Mouse (Mus musculus) A20 (cell line): ENCODE data around the gene Mef2a.
"Not testable (repeated sequence)": the region's sequence is repeated elsewhere in the genome, so short reads cannot be mapped to it uniquely, and the experiment has no call there.

ENCODE experiments used
- DNase-seq: peaks from one replicate; pipeline ENCODE4 v3.0.0-alpha.2; 2011; ENCODE audit warnings: low read depth, low spot score

Mef2a gene

DNA sequence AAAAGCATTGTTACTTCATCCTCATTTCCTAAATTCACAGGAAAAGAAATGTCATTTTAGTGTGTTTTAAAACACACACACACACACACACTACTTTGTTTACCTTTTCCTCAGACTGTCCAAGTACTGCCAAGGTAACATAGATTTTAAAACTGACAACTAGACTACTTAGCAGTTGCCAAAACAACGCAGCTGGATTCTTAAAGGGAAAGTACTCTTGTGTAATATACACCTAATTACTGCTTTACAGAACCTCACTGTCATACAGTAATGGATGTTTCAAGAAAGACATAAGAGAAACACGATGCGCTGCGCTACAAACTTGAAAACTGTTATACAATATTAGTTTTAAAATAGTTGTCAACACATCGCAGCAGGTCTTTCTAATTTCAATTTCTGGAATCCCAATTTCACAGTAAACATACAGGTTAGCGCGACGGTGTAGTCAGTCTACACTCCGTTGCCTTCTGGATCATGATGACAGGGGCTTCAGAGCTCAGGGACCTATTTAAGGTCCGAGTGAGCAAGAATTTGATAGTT is 1.2 kb downstream of the Mef2a start:
- DNase-seq = peak; percentile 69

GRCm38 (mm10) chr7:67369645-67370044 is 3.0 kb downstream of the Mef2a start:
- DNase-seq = peak; percentile 40

GRCm38 (mm10) chr7:67368394-67368793 is 4.3 kb downstream of the Mef2a start:
- DNase-seq = peak; percentile 52

DNA sequence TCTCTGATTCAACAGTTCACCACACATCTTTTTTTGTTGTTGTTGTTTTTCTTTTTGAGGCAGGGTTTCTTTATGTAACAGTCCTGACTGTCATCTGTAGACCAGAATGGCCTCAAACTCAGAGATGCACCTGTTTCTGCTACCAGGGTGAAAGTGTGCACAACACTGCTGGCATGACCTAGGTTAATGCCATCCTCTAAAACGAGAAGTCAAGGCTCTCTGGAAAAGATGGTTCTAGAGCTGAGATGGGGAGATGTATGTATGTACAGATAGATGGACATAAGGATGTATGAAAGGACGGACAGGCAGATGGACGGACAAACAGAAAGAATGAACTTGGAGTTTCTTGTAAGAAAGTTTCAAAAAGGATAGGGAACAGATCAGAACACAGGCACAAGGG is 12.1 kb downstream of the Mef2a start:
- DNase-seq = peak; percentile 54

DNA sequence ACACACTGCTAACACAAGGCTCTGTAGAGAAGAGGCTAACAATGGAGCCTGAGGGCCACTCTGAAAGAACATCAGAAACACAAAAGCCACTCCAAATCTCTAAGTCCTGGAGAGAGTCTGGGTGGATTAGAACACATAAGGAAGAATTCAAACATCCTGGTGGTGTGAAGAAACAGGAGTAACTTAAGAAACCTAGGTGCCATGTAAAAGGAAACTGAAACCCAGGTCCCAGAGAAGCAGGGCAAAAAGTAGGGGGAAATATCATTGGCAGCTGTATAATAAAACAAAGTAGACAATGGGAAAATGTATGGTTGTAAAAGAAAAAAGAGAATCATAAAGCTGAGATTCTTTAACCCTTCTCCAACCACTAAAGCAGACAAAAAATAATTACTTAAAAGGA is 12.8 kb downstream of the Mef2a start:
- DNase-seq = peak; percentile 48

- DNase-seq = no peak
These were observed 16.8 kb downstream of the Mef2a start for GRCm38 (mm10) chr7:67355870-67356269.

GRCm38 (mm10) chr7:67353667-67354066 is 19.0 kb downstream of the Mef2a start:
- peak; percentile 69 for DNase-seq

DNA sequence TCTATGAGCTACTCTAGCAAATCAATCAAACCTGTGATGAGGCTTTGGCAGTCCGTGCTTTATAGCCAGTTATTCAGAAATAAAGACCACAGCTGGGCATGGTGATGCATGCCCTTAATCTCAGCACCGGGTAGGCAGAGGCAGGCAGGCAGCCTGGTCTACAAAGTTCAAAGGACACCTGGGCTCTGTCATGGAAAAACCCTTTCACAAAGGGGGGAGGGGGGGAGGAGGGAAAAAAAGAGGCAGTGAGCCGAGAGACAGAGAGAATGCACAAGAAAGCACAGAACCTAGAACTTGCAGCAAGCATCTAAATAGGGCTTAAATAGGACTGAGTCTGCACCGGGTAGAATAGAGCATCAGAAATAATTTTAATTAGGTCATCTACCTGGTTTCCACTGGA is 19.7 kb downstream of the Mef2a start:
- DNase-seq = peak; percentile 69

DNA sequence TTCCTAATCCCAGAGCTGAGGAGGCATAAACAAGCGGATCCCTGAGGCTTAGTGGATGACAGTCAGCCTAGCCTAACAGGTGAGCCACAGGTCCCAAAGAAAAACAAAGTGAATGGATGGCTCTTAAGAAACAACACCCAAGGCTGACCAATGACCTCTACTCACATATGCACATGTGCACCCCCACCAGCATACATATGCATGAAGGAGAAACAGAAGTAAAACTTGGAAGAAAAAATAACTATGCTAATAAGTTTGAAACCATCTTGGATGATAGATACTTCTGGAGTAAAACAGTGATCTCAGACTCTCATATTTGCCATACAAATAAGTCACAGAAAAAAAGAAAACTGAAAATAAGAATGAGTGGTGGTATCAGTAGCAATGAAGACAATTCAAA is 28.2 kb downstream of the Mef2a start:
- no peak for DNase-seq

DNA sequence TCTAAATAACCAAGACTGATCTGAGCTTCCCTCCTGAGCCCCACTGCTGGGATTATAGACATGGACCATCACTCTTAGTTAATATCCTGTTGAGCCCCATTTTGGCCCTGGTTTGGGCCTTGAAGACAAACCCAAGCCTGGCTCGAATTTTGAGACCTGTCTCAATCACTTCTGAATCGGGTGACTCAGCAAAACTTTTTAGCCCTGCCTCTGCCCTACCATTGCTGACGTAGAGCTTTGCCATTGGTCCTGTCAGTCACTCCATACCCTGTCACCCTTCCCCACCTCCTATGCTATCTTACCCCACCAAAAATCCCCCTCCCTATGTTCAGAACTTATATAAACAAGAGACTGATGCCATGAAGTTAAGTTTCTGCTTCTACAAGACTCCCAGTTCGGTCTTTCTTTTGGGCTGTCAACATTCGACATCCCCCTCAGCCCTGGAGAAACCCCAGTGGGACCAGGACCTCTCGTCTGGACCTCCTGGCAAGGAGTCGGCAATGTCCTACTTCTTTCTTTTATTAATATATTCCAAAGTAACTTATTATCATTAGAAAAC is 30.5 kb downstream of the Mef2a start:
- no peak for DNase-seq

DNA sequence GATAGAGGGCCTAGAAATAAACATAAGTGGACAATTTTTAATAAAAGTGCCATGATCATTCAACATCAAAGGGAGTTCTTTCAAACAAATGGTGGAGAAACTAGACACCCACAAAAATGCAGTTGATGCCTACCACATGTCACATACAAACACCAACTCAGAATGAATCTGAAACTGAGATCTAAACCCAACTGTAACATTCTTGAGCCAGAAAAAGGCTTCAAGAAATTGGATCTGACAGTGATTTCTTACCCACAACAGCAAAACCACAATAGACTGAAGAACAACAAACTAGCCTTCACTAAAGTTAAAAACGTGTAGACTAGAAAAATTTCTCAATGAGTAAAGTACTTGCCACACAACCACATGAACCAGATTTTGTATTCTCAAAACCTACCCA is 52.3 kb downstream of the Mef2a start:
- peak; percentile 40 for DNase-seq

DNA sequence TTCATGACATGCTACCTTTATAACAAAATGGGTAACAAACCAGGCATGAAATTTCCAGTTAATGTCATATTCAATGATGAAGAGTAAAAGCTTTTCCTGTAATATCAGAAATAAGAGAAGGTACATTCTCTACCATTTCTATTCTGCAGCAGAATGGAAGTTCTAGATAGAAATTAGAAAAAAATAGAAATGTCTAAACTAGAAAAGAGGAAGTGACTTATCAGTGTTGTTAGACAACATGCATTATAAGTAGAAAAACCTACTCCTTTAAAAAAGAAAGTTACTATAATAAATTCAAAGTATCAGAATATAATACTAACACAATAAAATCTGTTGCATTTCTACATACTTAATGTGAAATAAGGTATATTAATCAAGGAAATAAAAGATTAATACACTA is 54.0 kb downstream of the Mef2a start:
- DNase-seq = peak; percentile 27

DNA sequence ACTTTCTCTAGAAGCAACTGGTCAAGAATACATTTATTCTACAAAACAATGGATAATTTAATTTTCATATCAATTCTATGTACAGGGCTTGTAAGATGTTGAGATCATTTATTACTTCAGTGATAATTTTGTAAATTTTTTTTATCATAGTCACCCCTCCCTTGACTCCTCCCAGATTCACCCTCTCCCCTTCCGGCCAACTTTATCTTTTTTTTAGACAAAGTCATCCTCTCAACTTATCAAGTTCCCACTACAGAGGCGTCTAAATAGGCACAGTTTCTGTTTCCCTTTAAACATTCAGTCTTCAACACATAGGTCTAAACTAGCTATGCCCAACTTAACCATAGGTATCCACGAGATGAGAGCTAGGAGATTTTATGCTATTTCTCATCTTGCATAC is 59.5 kb downstream of the Mef2a start:
- DNase-seq = no peak

- no peak for DNase-seq
These were observed 62.5 kb downstream of the Mef2a start for GRCm38 (mm10) chr7:67310151-67310550.

DNA sequence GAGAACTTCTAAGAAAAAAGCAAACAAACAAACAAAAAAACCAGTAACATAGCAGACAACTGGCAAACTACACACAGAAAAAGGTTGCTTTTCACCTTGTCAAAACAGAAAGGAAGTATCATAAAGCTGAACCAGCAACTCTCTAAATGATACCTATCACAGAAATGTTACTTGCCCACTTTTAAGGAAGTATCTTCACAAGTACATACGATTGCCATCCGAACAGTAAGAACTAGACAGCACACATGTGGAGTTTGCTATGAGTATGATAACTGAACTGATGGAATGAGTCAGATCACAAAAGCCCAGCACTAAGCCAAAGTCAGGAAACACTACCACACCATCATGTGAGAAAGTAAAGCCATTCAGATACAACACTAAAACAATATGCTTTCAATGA is 64.6 kb downstream of the Mef2a start:
- DNase-seq = peak; percentile 26

DNA sequence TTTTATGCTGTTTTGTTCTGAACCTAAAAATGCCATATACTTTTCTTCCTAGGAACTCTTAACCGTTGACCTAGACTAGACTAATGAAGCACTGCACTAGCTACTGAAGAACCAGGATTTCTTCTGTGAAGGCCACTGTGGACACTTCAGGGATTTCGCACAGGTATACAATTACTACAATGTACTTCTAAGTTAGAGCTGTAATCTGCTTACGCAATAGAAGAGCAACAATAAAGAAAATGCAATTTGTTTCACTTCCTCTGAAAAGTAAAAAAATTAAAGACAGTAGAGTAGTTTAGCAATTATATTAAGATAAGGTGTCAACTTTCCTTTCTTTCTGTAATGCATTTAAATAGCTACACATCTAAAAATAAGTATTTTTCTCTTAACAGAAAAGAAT is 65.6 kb downstream of the Mef2a start:
- DNase-seq = peak; percentile 21

DNA sequence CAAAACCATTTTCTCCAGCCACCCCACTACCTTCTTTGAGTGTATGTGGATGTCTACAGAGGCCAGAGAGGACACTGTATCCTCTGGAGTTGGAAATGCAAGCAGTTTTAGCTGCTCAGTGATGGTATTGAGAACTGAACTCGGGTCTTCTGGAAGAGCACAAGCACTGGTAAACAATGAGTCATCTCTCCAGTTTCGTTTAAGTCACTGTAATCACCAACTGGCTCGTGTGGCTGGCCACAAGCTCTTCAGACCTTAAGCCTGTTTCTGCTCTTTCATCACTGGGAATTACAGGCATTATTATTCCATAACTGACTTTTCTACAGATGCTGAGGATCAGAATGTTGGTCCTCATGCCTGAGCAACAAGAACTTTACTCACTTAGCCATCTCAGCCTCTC is 67.7 kb downstream of the Mef2a start:
- DNase-seq = no peak

DNA sequence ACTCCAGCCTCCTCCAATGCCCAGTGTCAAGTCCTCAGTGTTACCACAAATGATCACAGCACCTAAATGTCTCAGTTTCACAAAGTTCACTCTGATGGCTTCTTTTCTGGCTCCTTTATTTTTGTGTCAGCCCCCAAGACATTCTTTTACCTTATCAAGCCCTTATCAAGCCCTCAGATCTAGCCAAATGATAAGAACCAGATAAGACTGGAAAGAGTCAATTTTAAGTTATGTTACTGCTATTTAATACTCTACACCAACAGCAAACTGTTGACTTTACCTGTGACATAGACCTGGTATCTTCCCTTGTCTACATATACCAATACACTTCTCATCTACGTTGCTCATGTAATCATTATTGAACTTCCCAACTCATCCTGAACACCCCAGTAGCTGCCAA is 76.2 kb downstream of the Mef2a start:
- DNase-seq = no peak

- no peak for DNase-seq
These were observed 81.3 kb downstream of the Mef2a start for GRCm38 (mm10) chr7:67291356-67291755.

- no peak for DNase-seq
These were observed 85.2 kb downstream of the Mef2a start for GRCm38 (mm10) chr7:67287456-67287855.

DNA sequence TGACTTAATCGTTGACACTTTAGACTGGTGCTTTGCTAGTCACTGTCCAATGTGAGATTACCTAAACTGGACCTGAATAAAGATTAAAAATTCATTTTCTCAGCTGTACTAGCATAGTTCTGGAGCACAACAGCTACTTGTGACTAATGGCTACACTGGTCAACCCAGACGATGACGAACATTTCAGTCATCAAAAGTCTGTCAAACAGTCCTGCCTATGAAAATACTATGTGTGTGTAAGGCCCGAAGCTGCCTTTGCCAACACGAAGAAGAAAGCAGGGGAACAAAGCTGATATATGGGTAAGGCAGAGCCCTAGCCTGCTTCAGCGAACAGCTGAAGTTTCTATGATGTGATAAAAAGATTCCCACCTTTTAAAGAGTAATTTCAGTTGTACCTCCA is 89.1 kb downstream of the Mef2a start:
- DNase-seq = no peak

DNA sequence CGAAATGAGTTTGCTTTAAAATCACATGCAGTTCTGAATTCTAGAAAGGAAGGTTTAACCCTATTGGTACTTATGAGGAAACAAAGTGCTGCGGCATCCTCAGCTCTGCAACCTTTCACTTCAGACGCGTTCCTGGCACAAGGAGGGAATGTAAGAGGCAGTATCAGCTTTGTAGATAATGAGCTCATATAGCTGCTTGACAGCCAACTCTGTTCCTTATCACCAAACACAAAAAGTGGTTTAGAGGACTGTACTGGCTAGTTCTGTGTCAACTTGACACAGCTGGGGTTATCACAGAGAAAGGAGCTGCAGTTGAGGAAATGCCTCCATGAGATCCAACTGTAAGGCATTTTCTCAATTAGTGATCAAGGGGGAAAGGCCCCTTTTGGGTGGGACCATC is 102.2 kb downstream of the Mef2a start:
- DNase-seq = not testable (repeated sequence)

- peak; percentile 24 for DNase-seq
These were observed 112.7 kb downstream of the Mef2a start for GRCm38 (mm10) chr7:67259828-67260563.
